Mouse (Mus musculus): Measurements from ENCODE around the gene Carmil1. TPM values are rescaled to one million over a fixed set of nuclear protein-coding genes. Genes with fewer than 3 reads are reported as not detected.

Gene Carmil1
- total RNA-seq, 1 experiment from 2014 or later, result 84.5 TPM

DNA sequence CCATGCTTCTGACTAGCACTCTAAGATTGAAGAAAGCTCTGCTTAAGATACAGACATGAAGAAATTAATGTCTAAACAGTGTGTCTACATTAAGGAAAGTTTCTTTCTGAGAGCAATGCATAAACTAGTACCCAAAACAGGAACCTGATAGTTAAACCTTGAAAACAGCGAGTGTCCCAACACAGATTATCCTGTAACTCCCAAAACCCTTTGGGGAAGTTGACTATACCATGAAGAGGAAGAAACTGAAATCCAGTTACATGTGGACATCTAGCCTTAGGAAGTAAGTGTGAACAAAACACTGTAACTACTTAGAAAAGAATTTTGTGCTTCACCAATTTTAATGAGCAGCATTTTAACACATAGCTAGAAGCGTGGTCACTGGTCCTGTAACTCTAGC, 177.4 kb downstream of the Carmil1 start:
- DNase-seq, result no peak

- no peak for DNase-seq
These were observed 178.3 kb downstream of the Carmil1 start for GRCm38 (mm10) chr13:24102256-24102655.

DNA sequence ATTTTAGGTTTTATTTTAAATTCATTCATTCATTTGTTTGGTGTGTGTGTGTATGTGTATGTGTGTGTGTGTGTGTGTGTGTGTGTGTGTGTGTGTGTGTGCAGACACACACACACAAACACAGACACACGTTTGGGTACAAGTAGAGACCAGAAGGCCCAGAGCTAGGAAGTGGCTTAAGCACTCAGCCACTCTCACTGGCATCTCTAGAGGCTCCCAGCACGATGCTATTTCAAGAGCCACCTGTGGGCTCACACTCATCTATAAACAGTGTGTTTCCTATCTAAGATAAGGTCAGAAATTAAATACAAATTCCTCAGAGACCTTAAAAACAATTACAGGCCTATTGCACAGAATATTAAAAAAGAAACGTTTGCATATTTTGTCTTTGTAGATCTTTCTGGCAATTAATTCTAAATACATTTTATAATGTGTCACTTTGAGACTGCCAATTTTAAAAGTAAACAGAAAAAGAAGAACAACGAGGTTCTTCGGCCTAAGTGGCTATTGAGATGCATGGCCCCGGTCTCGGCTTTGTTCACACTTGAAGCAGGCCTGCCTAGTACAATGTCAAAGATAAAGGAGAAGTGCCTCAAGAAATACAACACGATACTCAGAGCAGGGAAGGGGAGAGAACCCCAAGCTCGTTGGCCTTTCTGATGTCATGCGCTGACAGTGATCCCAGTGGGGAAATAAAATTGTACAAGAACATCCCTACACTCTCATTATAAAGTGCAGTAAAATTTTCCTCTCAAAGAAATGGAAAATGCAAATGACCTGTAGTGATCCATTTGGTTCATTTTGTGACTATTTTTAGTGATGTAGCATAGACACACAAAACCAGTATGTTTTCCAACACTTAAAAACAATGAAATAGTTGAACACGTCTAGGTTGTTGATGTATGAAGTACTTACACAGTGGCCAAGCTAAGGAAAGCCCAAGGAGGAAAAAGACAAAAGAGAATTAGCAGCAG, 179.2 kb downstream of the Carmil1 start:
- DNase-seq, result no peak

DNA sequence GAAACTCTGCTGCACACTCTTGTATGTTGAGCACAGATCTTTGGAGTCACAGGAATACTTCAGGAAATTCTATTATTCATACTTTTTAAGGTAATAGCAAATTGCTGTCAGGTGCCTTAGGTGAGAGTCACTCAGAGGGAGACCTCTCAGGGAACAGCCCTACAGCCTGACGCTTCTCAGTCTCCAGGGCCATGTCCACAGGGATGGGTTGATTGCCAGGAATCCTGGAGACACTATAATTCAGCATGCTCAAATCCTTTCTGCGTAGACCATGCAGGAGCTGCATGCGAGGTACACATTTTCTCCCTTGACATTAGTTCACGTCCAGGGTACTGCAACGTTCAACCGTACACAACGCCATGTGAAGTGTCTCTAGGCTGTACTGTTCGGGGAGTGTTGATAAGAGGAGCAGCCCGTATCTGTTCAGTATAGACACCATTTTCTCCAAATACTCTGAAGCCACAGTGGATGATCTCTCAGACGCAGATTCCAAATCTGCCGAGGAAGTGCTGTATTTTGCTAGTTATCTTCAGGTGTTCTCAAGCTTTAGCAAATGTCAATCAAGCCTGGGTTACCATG, 180.0 kb downstream of the Carmil1 start:
- DNase-seq, result no peak

GRCm38 (mm10) chr13:24096573-24096972, 184.0 kb downstream of the Carmil1 start:
- DNase-seq, result no peak

- DNase-seq, result no peak
These were observed 185.6 kb downstream of the Carmil1 start for GRCm38 (mm10) chr13:24094825-24095547.

DNA sequence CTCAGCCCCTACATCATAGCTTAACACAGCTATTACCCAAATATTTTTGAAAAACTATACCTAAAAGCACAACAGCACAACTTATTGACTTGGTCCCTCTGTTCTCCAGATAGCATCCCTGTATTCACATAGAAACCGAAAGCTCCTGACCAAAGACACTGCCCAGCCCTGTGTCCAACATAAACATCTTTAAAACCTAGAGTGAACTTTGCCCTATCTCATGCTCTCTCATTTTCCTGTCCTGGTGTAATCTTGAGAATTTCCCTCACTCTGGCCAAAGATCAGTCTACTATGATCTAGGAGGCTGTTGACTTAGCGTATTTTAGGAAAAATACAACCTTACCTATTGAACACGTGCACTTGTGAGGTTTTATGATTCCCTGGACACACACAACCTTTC, 187.5 kb downstream of the Carmil1 start:
- DNase-seq, result no peak

- DNase-seq, result no peak
These were observed 188.5 kb downstream of the Carmil1 start for GRCm38 (mm10) chr13:24092073-24092472.

- DNase-seq, result no peak
These were observed 198.4 kb downstream of the Carmil1 start for GRCm38 (mm10) chr13:24082153-24082552.

GRCm38 (mm10) chr13:24081698-24082097, 198.9 kb downstream of the Carmil1 start:
- DNase-seq, result no peak

DNA sequence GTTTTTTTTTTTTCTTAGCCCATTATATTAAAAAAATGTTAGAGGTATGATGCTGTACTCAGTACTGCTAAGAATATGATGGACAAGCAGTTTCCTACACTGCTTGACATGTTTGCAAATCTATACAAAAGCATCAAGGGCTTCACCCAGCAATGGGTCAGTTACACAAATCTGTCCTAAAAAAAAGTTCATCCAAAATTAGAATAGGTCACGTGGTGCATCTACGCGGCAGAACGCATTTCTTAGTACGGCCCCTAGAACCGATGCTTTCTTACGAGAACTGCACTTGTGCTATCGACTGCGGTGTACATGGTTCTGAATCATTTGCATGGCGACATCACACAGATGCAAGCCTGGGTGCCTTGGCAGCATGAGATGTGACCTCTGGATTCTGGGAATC, 208.0 kb downstream of the Carmil1 start:
- no peak for DNase-seq

- DNase-seq, result no peak
These were observed 213.0 kb downstream of the Carmil1 start for GRCm38 (mm10) chr13:24067553-24067952.

GRCm38 (mm10) chr13:24065536-24065935, 215.1 kb downstream of the Carmil1 start:
- no peak for DNase-seq

DNA sequence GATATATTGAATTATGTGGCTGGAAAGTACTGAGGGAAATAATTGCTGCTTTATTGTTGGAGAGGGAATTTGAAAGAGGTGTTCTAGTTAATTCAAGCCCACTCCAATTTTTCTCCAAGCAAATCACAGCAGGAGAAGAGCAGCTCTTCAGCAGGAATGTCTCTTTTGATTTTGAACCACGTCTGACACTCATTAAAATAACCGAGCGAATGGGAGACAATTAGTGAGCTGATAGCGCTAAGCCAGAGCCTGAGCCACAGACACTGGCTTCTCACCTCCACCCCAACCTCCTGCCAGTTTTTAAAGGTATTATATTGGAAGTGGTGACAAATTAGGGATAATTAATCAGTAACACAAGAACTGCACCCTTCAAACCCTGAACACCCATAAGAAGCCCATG, 217.8 kb downstream of the Carmil1 start:
- DNase-seq, result no peak

DNA sequence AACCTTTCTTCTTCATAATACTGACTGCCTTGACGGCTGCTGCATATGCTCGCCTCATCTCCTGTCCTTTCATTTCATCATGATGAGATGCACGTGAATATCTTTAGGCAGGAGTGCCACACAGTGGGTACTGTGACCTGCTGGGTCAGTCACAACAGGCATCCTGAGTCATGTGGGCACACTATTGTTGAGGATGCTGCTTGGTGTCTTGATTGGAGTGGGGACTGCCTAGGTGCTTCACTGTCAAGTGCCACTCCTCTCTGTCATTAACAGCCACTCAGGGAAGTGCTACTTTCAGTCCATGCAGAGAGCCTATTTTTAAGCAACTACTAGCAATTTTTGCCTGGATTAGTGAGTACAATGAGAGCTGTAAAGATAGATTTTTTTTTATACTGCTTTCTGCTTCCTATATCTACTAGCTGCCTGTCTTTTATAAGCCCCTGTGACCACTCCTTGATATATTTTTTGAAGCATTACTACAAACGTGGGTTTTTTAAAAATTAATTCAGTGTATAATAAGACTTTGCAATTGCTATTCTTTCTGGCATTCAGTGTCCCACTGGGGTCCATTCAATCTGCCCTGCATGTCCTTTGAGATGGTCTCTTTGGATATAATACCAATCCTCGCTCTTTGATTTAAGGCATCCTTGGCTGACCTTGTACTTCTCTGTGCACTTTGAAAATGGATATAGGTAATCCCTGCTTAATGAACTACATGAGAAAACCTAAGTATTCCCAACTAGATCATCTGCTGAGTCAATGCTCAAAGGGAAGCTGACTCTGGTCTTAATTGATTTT, 225.3 kb downstream of the Carmil1 start:
- no peak for DNase-seq

DNA sequence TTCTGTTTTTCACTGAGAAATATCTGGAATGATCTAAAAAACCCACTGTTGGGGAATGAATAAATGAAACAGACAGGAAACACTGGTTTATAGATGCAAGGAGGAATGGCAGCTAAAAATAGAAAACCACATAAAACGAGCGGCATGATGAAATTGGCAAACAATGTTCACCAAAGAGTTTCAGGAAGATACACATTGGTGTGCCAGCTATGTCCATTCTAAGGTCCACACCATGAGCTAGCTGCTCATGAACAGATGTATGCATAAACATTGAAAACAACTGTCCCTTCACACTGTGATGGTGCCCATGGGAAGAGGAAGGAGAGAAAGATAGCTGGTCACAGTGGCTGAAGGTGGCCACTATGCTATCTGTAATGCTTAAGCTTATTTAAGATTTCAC, 229.1 kb downstream of the Carmil1 start:
- no peak for DNase-seq

DNA sequence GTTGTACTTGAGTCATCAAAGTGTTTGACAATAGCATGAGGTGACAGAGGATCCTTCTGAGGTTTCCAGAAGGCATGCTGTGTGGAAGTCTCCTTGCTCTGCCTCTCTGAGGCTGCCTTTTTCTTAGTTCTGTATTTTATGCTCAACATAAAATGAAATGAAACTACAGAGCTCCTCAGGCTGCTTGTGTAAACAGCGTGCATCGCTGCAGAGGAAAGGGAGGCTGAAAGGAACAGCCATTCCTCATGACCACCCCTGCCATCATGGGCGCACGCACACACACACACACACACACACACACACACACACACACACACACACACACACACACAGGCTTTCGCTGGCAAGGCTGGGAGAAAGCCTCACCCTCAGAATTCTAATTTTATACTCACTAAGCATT, 230.3 kb downstream of the Carmil1 start:
- DNase-seq, result no peak

GRCm38 (mm10) chr13:24049267-24050034, 231.1 kb downstream of the Carmil1 start:
- peak; percentile 28 for DNase-seq

DNA sequence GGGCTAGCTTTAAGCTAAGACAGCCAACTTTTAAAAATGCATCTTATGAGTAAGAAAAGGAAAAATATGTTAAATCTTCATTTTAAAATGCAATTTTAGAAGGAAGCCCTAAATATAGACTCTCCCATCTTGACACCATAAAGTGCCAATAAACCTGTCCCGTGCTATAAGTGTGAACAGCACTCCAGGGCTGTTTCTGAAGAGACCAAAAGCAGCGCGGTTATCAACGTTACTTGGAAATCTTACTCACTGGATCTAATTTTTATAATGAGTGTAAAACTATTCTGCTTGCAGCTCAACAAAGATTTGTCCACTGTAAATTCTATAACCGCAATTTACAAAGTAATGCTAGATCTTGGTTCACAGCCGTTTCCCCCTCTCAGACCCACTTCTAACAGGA, 232.0 kb downstream of the Carmil1 start:
- no peak for DNase-seq

- no peak for DNase-seq
These were observed 235.3 kb downstream of the Carmil1 start for GRCm38 (mm10) chr13:24045271-24045670.

GRCm38 (mm10) chr13:24040221-24040620, 240.4 kb downstream of the Carmil1 start:
- DNase-seq, result no peak

Measured in adrenal gland, postnatal 25 days (tissue).